Mouse (Mus musculus) lung, embryonic 14.5 days (tissue): Measurements from ENCODE around the gene Dnajc8. TPM values are rescaled to one million over a fixed set of nuclear protein-coding genes. Genes with fewer than 3 reads are reported as not detected.

Experiments
- ATAC-seq: fragments of 200-750 bp; cut with Nextera tagmentation; 2 replicates; pipeline ENCODE4 v1.8.0; 2017; ENCODE audit warnings: mild to moderate bottlenecking, moderate TSS enrichment, moderate library complexity; ENCODE audit not compliant: insufficient read depth
- DNase-seq: peaks from one replicate; pipeline ENCODE4 v3.0.0-alpha.2; 2015
- H3K27ac ChIP-seq: fragments of 300-500 bp; sonication (generic); 2 replicates; pipeline ENCODE4 v1.5.1; 2014; ENCODE audit warnings: low read depth, mild to moderate bottlenecking, moderate library complexity
- H3K27me3 ChIP-seq: fragments of 300-500 bp; sonication (generic); 2 replicates; pipeline ENCODE4 v1.6.1; 2014; ENCODE audit warnings: low read length, control low read depth; ENCODE audit not compliant: insufficient read depth
- H3K36me3 ChIP-seq: fragments of 300-500 bp; sonication (generic); 2 replicates; pipeline ENCODE4 v1.6.1; 2014; ENCODE audit warnings: control low read depth; ENCODE audit not compliant: insufficient read depth
- H3K4me1 ChIP-seq: fragments of 300-500 bp; sonication (generic); 2 replicates; pipeline ENCODE4 v1.6.1; 2014; ENCODE audit warnings: antibody characterized with exemption, control low read depth; ENCODE audit not compliant: insufficient read depth
- H3K4me2 ChIP-seq: fragments of 300-500 bp; sonication (generic); 2 replicates; pipeline ENCODE4 v1.6.1; 2014; ENCODE audit warnings: mild to moderate bottlenecking
- H3K4me3 ChIP-seq: fragments of 300-500 bp; sonication (generic); 2 replicates; pipeline ENCODE4 v1.5.1; 2014; ENCODE audit warnings: low read depth, low read length
- H3K9ac ChIP-seq: fragments of 300-500 bp; sonication (generic); 2 replicates; pipeline ENCODE4 v1.6.1; 2014
- H3K9me3 ChIP-seq: fragments of 300-500 bp; sonication (generic); 2 replicates; pipeline ENCODE4 v1.6.1; 2016; ENCODE audit warnings: low read depth, low read length, control low read depth
- CTCF ChIP-seq: IDR thresholded peaks from 2 replicates; pipeline ENCODE4 v1.5.1; 2016; ENCODE audit warnings: antibody characterized with exemption, low read depth
- WGBS: fragments of 180-500 bp; shearing (Covaris S2); extraction: QIAGEN DNeasy Blood & Tissue Kit; methylation state at CpG from one replicate; pipeline ENCODE4 v1.1.7; 2014; 5-methylcytosine and 5-hydroxymethylcytosine counted together
- polyA plus RNA-seq: library from polyadenylated mRNA; unstranded; fragments of >200 nt; fragmentation: Nextera tagmentation; extraction: Ambion mirVana; gene quantifications from 2 replicates; pipeline ENCODE4 v1.2.1, GENCODE M21; 2014

Dnajc8 gene
- polyA plus RNA-seq, 1 experiment from 2014 or later = 191 TPM

DNA sequence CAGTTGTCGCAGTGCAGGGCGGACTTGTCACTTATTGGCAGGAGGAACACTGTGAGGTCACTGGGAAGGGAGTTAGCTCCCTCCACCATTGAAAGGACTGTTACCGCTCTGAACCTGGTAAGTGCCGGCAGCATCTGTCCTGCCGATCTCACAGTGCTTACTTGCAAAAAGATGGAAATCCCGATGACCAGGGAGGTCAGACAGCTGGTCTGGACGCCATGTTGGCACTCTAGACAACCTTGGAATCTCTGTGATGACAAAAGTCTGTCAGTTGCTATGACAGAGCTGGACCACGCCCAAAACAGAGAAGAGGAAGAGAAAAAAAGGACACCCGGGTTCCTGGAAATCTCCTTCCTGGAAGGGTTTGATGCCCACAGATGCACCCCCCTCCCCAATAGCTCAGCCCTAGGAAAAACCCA, 32.0 kb downstream of the Dnajc8 start:
- H3K9me3 ChIP-seq = no peaks in the 10 kb centered on the region
- no peak overlapping the region for H3K9ac ChIP-seq
- 36% methylated on average over 9 of the region's 9 CpGs for WGBS
- no peak for ATAC-seq
- DNase-seq = peak; percentile 59
- H3K27me3 ChIP-seq = no peaks in the 10 kb centered on the region
- TF ChIP-seq CTCF = no peak
- peaks cover 9% of the 10 kb centered on the region; the same call in 1 of the 2 replicates for H3K4me1 ChIP-seq
- no peak overlapping the region for H3K4me2 ChIP-seq
- no peak overlapping the region for H3K4me3 ChIP-seq
- no peak overlapping the region for H3K27ac ChIP-seq
- no peaks in the 10 kb centered on the region for H3K36me3 ChIP-seq

DNA sequence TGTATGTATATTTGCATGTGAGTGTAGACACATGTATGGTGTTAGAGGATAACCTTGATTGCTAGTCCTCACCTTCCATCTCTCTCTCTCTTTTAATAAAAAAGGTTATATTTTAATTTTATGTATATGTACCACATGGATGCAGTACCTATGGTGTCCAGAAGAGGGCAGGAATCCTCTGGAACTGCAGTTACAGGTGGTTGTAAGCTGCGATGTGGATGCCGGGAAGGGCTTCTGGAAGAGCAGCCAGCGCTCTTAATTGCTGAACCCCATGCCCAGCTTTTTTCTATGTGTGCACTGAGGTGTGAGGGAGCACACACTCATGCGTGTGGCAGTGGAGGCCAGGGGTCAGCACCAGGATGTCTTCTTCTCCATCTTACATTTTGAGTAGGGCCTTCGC, 33.8 kb downstream of the Dnajc8 start:
- peak; percentile 53 for TF ChIP-seq CTCF
- H3K9ac ChIP-seq = no peak overlapping the region
- H3K4me2 ChIP-seq = no peak overlapping the region
- no peak overlapping the region for H3K4me3 ChIP-seq
- DNase-seq (no peak), ATAC-seq (no peak)
- 87% methylated on average over 5 of the region's 5 CpGs for WGBS
- peaks cover 12% of the 10 kb centered on the region; the same call in 1 of the 2 replicates for H3K4me1 ChIP-seq
- no peaks in the 10 kb centered on the region for H3K27me3 ChIP-seq
- no peak overlapping the region for H3K27ac ChIP-seq
- H3K9me3 ChIP-seq = no peaks in the 10 kb centered on the region
- H3K36me3 ChIP-seq = no peaks in the 10 kb centered on the region

DNA sequence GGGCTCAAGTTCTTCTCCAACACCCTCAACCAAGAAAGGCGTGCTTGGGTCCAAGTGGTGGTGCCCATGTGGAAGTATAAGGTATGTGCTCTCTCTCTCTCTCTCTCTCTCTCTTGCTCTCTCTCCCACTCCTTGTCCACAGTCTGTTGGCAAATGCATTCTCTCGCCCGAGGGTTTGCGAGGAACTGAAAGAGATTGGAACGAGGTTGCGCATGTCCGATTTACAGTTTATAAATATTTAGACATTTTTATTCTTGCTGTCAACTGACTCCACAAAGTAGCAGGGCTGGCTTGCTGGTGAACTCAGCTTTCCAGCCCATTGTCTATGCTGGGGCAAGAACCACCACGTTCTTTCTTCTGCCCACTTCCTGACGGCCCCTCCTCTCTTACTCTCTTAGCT, 35.8 kb downstream of the Dnajc8 start:
- Histone ChIP-seq H3K27me3 (no peaks in the 10 kb centered on the region), H3K4me3 (no peak overlapping the region), H3K27ac (peak overlapping the region; percentile 75; the same call in 1 of the 2 replicates), H3K4me2 (no peak overlapping the region), H3K36me3 (no peaks in the 10 kb centered on the region), H3K4me1 (peaks cover 12% of the 10 kb centered on the region; the same call in 1 of the 2 replicates), H3K9me3 (no peaks in the 10 kb centered on the region), H3K9ac (no peak overlapping the region)
- peak; percentile 42; the same call in 1 of the 2 replicates for ATAC-seq
- TF ChIP-seq CTCF = no peak
- DNase-seq = peak; percentile 77
- 49% methylated on average over 9 of the region's 9 CpGs for WGBS

DNA sequence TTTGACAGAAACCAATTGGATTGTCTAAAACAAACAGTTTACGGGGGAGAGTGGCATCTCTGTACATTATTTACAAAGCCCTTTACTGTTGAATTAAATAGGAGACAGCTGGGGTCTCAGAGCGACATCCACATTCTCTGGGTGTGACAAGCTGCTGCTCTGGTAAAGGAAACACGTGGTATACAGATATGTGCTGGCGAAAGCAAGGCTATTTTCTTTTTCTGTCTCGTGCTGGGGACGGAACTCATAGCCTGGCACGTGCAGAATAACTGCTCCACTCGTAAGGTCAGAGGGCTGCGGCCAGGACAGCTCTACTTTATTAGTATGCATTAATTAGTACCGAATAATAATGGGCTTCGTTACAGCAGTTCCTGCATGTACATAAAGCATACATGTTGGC, 38.0 kb downstream of the Dnajc8 start:
- Histone ChIP-seq H3K4me3 (no peak overlapping the region), H3K4me1 (peaks cover 6% of the 10 kb centered on the region; the same call in 1 of the 2 replicates), H3K27me3 (no peaks in the 10 kb centered on the region), H3K4me2 (0 out of 2 replicates have a peak overlapping the region, but pooled peaks have one; percentile 18), H3K36me3 (no peaks in the 10 kb centered on the region), H3K27ac (no peak overlapping the region), H3K9ac (no peak overlapping the region), H3K9me3 (no peaks in the 10 kb centered on the region)
- 35% methylated on average over 11 of the region's 11 CpGs for WGBS
- ATAC-seq (peak; percentile 62), DNase-seq (peak; percentile 76)
- no peak for TF ChIP-seq CTCF

DNA sequence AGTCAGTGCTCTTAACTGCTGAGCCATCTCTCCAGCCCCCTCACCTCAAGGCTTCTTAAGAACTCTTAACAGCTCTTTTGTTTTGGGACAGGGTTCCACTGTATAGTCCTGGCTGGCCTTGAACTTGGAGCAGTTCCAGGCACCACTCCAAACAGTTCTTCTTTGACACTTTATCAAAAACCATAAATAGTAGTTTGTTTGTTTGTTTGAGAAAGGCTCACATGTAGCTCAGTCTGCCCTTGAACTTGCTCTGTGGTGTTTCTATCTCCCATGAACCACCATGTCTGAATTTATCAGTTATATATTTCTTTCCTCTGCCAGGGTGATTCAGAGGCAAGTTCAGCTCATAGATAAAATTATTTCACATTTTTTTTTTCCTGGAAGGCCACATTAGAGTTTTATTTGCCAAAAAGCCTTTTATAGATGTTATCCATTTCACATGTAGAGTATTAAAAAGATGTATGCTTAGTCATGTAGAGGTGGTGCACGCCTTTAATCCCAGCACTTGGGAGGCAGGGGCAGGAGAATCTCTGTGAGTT, 39.5 kb downstream of the Dnajc8 start:
- Histone ChIP-seq H3K27me3 (no peaks in the 10 kb centered on the region), H3K36me3 (no peaks in the 10 kb centered on the region), H3K9me3 (no peaks in the 10 kb centered on the region), H3K4me3 (no peak overlapping the region), H3K4me1 (peaks cover 6% of the 10 kb centered on the region; the same call in 1 of the 2 replicates), H3K4me2 (no peak overlapping the region), H3K27ac (no peak overlapping the region), H3K9ac (no peak overlapping the region)
- ATAC-seq = no peak
- no peak for TF ChIP-seq CTCF
- peak; percentile 70 for DNase-seq
- 83% methylated on average over 1 of the region's 1 CpGs for WGBS

DNA sequence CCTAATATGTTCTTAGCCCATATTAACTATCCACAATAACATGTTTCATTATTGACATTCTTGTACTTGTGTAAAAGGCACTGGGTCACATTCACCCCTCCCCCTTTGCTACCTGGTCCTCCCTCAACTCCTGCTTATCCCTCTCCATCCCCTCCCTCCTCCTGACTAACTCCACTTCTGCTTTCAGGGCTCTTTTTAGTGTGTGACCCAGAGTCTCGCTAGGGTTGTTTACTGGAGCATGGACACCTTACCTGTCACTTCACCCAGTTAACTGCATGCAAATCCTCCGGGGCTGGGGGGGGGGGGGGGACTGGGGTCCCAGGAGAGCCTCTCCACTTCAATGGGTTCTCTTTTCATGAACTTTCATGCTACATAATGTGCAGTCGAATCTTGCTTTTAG, 48.4 kb downstream of the Dnajc8 start:
- ATAC-seq (no peak), DNase-seq (no peak)

DNA sequence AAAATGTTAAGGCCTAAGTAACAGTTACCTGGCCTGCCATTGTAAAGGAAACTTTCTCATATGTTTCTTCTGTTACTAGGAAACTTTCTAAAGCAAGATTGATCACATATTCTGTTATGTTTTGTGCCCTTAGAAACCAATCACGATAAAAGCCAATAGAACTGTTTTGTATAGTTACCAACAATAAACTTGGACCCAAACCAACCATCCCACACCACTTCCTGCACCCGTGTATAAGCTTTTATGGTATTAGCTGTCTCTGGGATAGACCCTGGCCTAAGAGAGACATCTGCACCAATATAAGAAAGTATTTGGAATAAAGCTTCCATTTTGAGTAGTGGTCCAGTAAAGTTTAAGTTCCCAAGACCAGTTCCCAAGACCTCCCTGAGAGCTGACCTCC, 49.6 kb downstream of the Dnajc8 start:
- ATAC-seq = no peak
- WGBS = 78% methylated on average over 2 of the region's 2 CpGs

More for the DNA sequence above, 48.4 kb downstream of the Dnajc8 start:
- H3K36me3 ChIP-seq = no peaks in the 10 kb centered on the region
- H3K9ac ChIP-seq = no peak overlapping the region
- no peaks in the 10 kb centered on the region for H3K9me3 ChIP-seq
- H3K27me3 ChIP-seq = no peaks in the 10 kb centered on the region
- TF ChIP-seq CTCF = no peak
- no peaks in the 10 kb centered on the region for H3K4me1 ChIP-seq
- H3K4me3 ChIP-seq = no peak overlapping the region
- no peak overlapping the region for H3K27ac ChIP-seq
- no peak overlapping the region for H3K4me2 ChIP-seq
- 48% methylated on average over 3 of the region's 3 CpGs for WGBS

DNA sequence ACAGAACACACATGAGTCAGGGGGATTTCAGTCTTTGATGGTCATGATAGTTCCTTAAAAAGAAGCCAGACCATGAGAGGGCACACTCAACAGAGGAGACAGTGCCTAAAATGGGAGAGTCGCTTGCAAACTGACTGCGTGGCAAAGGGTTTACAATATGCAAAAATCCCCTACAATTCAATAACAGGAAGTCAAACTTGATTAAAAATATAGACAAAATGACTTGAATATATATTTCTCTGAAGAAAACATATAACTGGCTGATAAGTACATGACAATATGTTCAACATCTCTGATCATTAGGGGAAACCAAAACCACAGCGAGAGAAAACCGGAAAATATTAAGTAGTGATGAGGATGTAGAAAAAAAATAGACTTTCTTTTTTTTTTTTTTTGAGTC, 50.9 kb downstream of the Dnajc8 start:
- Histone ChIP-seq H3K9ac (no peak overlapping the region), H3K27me3 (no peaks in the 10 kb centered on the region), H3K4me2 (no peak overlapping the region), H3K36me3 (no peaks in the 10 kb centered on the region), H3K9me3 (no peaks in the 10 kb centered on the region), H3K27ac (no peak overlapping the region), H3K4me1 (no peaks in the 10 kb centered on the region), H3K4me3 (no peak overlapping the region)
- TF ChIP-seq CTCF = no peak
- DNase-seq (no peak), ATAC-seq (no peak)
- 95% methylated on average over 4 of the region's 4 CpGs for WGBS

More for the DNA sequence above, 49.6 kb downstream of the Dnajc8 start:
- Histone ChIP-seq H3K36me3 (no peaks in the 10 kb centered on the region), H3K4me3 (no peak overlapping the region), H3K4me1 (no peaks in the 10 kb centered on the region), H3K9ac (no peak overlapping the region), H3K27ac (no peak overlapping the region), H3K27me3 (no peaks in the 10 kb centered on the region), H3K9me3 (no peaks in the 10 kb centered on the region), H3K4me2 (no peak overlapping the region)
- DNase-seq = no peak
- TF ChIP-seq CTCF = no peak
